Mouse (Mus musculus) lung, embryonic 14.5 days (tissue): ENCODE results near the gene Rasgef1c. TPM values are rescaled to one million over a fixed set of nuclear protein-coding genes. Genes with fewer than 3 reads are reported as not detected.

Experiments used
- ATAC-seq: fragments of 200-750 bp; cut with Nextera tagmentation; 2 replicates; pipeline ENCODE4 v1.8.0; 2017; ENCODE audit warnings: mild to moderate bottlenecking, moderate TSS enrichment, moderate library complexity; ENCODE audit not compliant: insufficient read depth
- DNase-seq: peaks from one replicate; pipeline ENCODE4 v3.0.0-alpha.2; 2015
- H3K27ac ChIP-seq: fragments of 300-500 bp; sonication (generic); 2 replicates; pipeline ENCODE4 v1.5.1; 2014; ENCODE audit warnings: low read depth, mild to moderate bottlenecking, moderate library complexity
- H3K27me3 ChIP-seq: fragments of 300-500 bp; sonication (generic); 2 replicates; pipeline ENCODE4 v1.6.1; 2014; ENCODE audit warnings: low read length, control low read depth; ENCODE audit not compliant: insufficient read depth
- H3K36me3 ChIP-seq: fragments of 300-500 bp; sonication (generic); 2 replicates; pipeline ENCODE4 v1.6.1; 2014; ENCODE audit warnings: control low read depth; ENCODE audit not compliant: insufficient read depth
- H3K4me1 ChIP-seq: fragments of 300-500 bp; sonication (generic); 2 replicates; pipeline ENCODE4 v1.6.1; 2014; ENCODE audit warnings: antibody characterized with exemption, control low read depth; ENCODE audit not compliant: insufficient read depth
- H3K4me2 ChIP-seq: fragments of 300-500 bp; sonication (generic); 2 replicates; pipeline ENCODE4 v1.6.1; 2014; ENCODE audit warnings: mild to moderate bottlenecking
- H3K4me3 ChIP-seq: fragments of 300-500 bp; sonication (generic); 2 replicates; pipeline ENCODE4 v1.5.1; 2014; ENCODE audit warnings: low read depth, low read length
- H3K9ac ChIP-seq: fragments of 300-500 bp; sonication (generic); 2 replicates; pipeline ENCODE4 v1.6.1; 2014
- H3K9me3 ChIP-seq: fragments of 300-500 bp; sonication (generic); 2 replicates; pipeline ENCODE4 v1.6.1; 2016; ENCODE audit warnings: low read depth, low read length, control low read depth
- CTCF ChIP-seq: IDR thresholded peaks from 2 replicates; pipeline ENCODE4 v1.5.1; 2016; ENCODE audit warnings: antibody characterized with exemption, low read depth
- WGBS: fragments of 180-500 bp; shearing (Covaris S2); extraction: QIAGEN DNeasy Blood & Tissue Kit; methylation state at CpG from one replicate; pipeline ENCODE4 v1.1.7; 2014; 5-methylcytosine and 5-hydroxymethylcytosine counted together
- polyA plus RNA-seq: library from polyadenylated mRNA; unstranded; fragments of >200 nt; fragmentation: Nextera tagmentation; extraction: Ambion mirVana; gene quantifications from 2 replicates; pipeline ENCODE4 v1.2.1, GENCODE M21; 2014

The Rasgef1c gene
- polyA plus RNA-seq, result 0.09 and 0.20 TPM in 2 replicates

- peak within 1 kb of the TSS; percentile 54 for H3K9ac ChIP-seq
- H3K36me3 ChIP-seq, result no peaks in the 10 kb centered on the region
- peak within 1 kb of the TSS; percentile 58 for H3K4me3 ChIP-seq
- WGBS, result 3% methylated on average over 83 of the region's 99 CpGs
- no peaks in the 10 kb centered on the region for H3K4me1 ChIP-seq
- peak; percentile 85 for DNase-seq
- H3K27ac ChIP-seq, result no peak within 1 kb of the TSS
- ATAC-seq, result peak; percentile 91
- H3K4me2 ChIP-seq, result peak within 1 kb of the TSS; percentile 100
- H3K9me3 ChIP-seq, result no peaks in the 10 kb centered on the region
- peak; percentile 46 for TF ChIP-seq CTCF
- peaks cover 30% of the 10 kb centered on the region for H3K27me3 ChIP-seq
These were observed at the start of gene Rasgef1c for GRCm38 (mm10) chr11:49901659-49902458. Gene Rasgef1c, plus strand, starts transcription at chr11:49901835.

DNA sequence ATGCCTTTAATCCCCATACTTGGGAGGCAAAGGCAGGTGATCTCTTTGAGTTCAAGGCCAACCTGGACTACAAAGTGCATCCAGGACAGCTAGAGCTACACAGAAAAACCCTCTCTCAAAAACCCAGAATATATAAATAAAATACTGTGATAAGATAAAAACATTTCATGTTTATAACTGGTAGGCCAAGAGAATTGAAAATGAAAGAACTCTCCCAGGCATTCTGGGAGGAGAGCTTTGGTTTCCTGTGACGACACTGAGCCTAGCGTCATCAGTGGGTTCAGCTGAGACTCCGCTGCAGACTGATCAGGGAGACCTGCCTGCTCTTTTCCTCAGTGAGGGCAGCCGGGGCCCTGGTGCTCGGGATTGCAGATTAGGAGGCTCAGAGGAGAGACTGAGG is 46.5 kb upstream of the Rasgef1c start:
- WGBS, result 69% methylated on average over 5 of the region's 5 CpGs
- no peak overlapping the region for H3K27ac ChIP-seq
- H3K9ac ChIP-seq, result no peak overlapping the region
- H3K9me3 ChIP-seq, result no peaks in the 10 kb centered on the region
- no peak overlapping the region for H3K4me2 ChIP-seq
- H3K4me3 ChIP-seq, result no peak overlapping the region
- ATAC-seq, result no peak
- H3K36me3 ChIP-seq, result peaks cover 26% of the 10 kb centered on the region; the same call in 1 of the 2 replicates
- no peak for TF ChIP-seq CTCF
- DNase-seq, result no peak
- H3K4me1 ChIP-seq, result no peaks in the 10 kb centered on the region
- no peaks in the 10 kb centered on the region for H3K27me3 ChIP-seq

- Histone ChIP-seq H3K4me1 (no peaks in the 10 kb centered on the region), H3K27me3 (no peaks in the 10 kb centered on the region), H3K4me3 (no peak overlapping the region), H3K36me3 (peaks cover 25% of the 10 kb centered on the region; the same call in 1 of the 2 replicates), H3K4me2 (no peak overlapping the region), H3K9ac (no peak overlapping the region), H3K27ac (no peak overlapping the region), H3K9me3 (no peaks in the 10 kb centered on the region)
- 84% methylated on average over 4 of the region's 4 CpGs for WGBS
- TF ChIP-seq CTCF, result no peak
- ATAC-seq (no peak), DNase-seq (no peak)
These were observed 40.5 kb upstream of the Rasgef1c start for GRCm38 (mm10) chr11:49861139-49861538.

DNA sequence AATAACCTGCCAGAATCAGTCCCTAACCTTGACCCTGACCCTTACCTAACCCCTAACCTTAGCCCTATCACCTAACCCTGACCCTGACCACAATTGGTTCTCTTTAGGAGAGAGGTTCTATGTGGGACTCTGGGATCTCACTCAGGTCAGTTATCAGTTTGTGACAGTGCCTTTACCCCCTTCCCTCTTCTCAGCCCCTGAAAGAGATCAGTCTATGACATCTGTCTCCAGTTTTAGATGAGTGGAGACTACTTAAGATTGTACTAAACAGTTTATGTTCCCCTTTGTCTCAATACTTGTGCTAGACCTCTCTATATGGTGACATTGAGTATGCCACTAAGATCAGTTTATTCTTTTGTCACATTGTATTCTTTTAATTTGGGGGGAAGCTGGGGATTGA is 37.7 kb upstream of the Rasgef1c start:
- ATAC-seq (no peak), DNase-seq (no peak)
- no peak for TF ChIP-seq CTCF
- peaks cover 22% of the 10 kb centered on the region for H3K36me3 ChIP-seq
- no peak overlapping the region for H3K4me3 ChIP-seq
- H3K27me3 ChIP-seq, result no peaks in the 10 kb centered on the region
- no peak overlapping the region for H3K9ac ChIP-seq
- no peaks in the 10 kb centered on the region for H3K9me3 ChIP-seq
- H3K27ac ChIP-seq, result no peak overlapping the region
- no peak overlapping the region for H3K4me2 ChIP-seq
- H3K4me1 ChIP-seq, result no peaks in the 10 kb centered on the region

GRCm38 (mm10) chr11:49867320-49867719 is 34.3 kb upstream of the Rasgef1c start:
- Histone ChIP-seq H3K27ac (no peak overlapping the region), H3K9me3 (no peaks in the 10 kb centered on the region), H3K4me2 (no peak overlapping the region), H3K27me3 (no peaks in the 10 kb centered on the region), H3K4me3 (no peak overlapping the region), H3K9ac (no peak overlapping the region), H3K36me3 (peaks cover 39% of the 10 kb centered on the region), H3K4me1 (no peaks in the 10 kb centered on the region)
- ATAC-seq (no peak), DNase-seq (no peak)
- no peak for TF ChIP-seq CTCF
- 82% methylated on average over 5 of the region's 5 CpGs for WGBS

DNA sequence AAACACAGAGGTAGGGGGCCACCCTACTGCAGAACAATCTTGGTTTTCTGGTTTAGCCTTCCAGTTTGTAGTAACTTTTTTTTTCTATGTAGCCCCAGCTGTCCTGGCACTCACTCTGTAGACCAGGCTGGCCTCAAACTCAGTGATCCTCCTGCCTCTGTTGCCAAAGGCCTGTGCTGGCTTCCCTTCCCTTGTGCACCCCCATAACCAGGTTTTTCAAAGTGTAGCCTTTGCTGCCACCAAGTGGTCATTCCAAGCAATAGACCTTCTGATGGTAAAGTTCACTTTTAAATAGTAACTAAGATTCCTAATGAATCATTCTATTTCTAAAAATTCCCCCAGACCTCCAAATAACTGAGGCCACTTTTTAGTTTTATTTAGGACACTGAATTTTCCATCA is 31.9 kb upstream of the Rasgef1c start:
- H3K9me3 ChIP-seq, result no peaks in the 10 kb centered on the region
- no peak overlapping the region for H3K9ac ChIP-seq
- H3K27me3 ChIP-seq, result no peaks in the 10 kb centered on the region
- DNase-seq, result peak; percentile 85
- peak; percentile 74 for TF ChIP-seq CTCF
- no peak for ATAC-seq
- no peak overlapping the region for H3K4me3 ChIP-seq
- no peaks in the 10 kb centered on the region for H3K4me1 ChIP-seq
- H3K4me2 ChIP-seq, result no peak overlapping the region
- peaks cover 46% of the 10 kb centered on the region for H3K36me3 ChIP-seq
- H3K27ac ChIP-seq, result no peak overlapping the region

DNA sequence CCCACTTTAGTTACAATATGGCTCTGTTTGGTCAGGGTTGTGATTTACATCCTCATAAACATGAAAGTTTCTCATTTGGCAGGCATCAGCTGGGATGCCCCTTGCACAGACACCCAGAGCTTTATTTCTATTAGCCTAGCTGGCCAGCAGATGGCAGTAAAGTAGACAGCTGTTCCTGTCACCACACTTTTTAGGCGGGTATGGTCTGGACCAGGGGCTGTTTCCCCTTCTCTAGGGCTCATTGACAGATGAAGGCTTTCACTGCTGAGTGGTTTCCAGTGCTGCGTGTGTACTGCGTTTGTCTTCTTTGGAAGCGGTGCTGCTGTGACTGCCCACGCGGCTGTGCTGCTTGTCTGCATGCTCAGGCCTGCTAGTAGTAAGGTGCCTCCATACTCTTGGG is 29.7 kb upstream of the Rasgef1c start:
- no peak overlapping the region for H3K4me3 ChIP-seq
- 54% methylated on average over 6 of the region's 6 CpGs for WGBS
- peak; percentile 35; the same call in 1 of the 2 replicates for ATAC-seq
- no peak overlapping the region for H3K27ac ChIP-seq
- peak; percentile 80 for DNase-seq
- peak; percentile 74 for TF ChIP-seq CTCF
- H3K4me2 ChIP-seq, result no peak overlapping the region
- no peaks in the 10 kb centered on the region for H3K27me3 ChIP-seq
- no peak overlapping the region for H3K9ac ChIP-seq
- H3K9me3 ChIP-seq, result no peaks in the 10 kb centered on the region
- H3K4me1 ChIP-seq, result no peaks in the 10 kb centered on the region
- H3K36me3 ChIP-seq, result peaks cover 37% of the 10 kb centered on the region
